ENCODE assay signal across 8 mouse cellular contexts in genomic region chr8:78508719-78509272, GRCm38 (mm10). TPM values are rescaled to one million over a fixed set of nuclear protein-coding genes. Genes with fewer than 3 reads are reported as not detected.
A peak's percentile ranks its signal among the peaks of the same experiment; 100 is the strongest.
DNase-seq lines count a peak whose midpoint lies in the region; ATAC-seq lines count a peak whose summit lies in the region.

Gene Rbmxl1 (minus strand): TSS chr8:78508898.

- H3K27me3 ChIP-seq in hindbrain, embryonic 13.5 days, result no peaks in the 10 kb centered on the region

- under 1% methylated on average over 67 of the region's 70 CpGs for WGBS in hindbrain, embryonic 13.5 days

- peaks cover 21% of the 10 kb centered on the region for H3K4me1 ChIP-seq in hindbrain, embryonic 13.5 days (replicated peaks)

- peak; percentile 95 for ATAC-seq in hindbrain, embryonic 13.5 days (ENCODE audit: low FRiP score)

- peaks cover 16% of the 10 kb centered on the region for H3K36me3 ChIP-seq in hindbrain, embryonic 13.5 days

- no peaks in the 10 kb centered on the region for H3K9me3 ChIP-seq in hindbrain, embryonic 13.5 days

- DNase-seq in Muller cell, postnatal 12 days (ENCODE audit: inconsistent ontology term), result peak; percentile 92
- peak; percentile 88 for DNase-seq in cerebellum, adult 9-11 months
- peak; percentile 78 to 91 for DNase-seq in frontal cortex, postnatal 10 days (ENCODE audit: low spot score in 2 of 2)
- peak; percentile 95 to 98 for DNase-seq in layer of hippocampus, postnatal 25 days (ENCODE audit: extremely low spot score in 1 of 2, low spot score in 1 of 2)
- DNase-seq in lung, postnatal 25 days (ENCODE audit: low spot score), result peak; percentile 90
- DNase-seq in retina, embryonic 14.5 days (ENCODE audit: low spot score), result peak; percentile 91
- peak; percentile 98 for DNase-seq in thymus, postnatal 4 days

- peak within 1 kb of the TSS; percentile 94 for H3K4me3 ChIP-seq in hindbrain, embryonic 13.5 days

- H3K9ac ChIP-seq in hindbrain, embryonic 13.5 days, result peak within 1 kb of the TSS; percentile 97

- H3K27ac ChIP-seq in hindbrain, embryonic 13.5 days, result peak within 1 kb of the TSS; percentile 99

- H3K4me2 ChIP-seq in hindbrain, embryonic 13.5 days, result peak within 1 kb of the TSS; percentile 79

RNA-seq across cellular contexts. Expression of gene Rbmxl1, which starts in this region (rescaled TPM):
- 226 and 230 TPM in 2 replicates for polyA plus RNA-seq in hindbrain, embryonic 13.5 days (2015; fragmentation: Nextera tagmentation; extraction: Ambion mirVana)
- 10 to 100 TPM; 51.9 to 61.9 TPM for total RNA-seq in layer of hippocampus, postnatal 25 days (2021)

Comparison
In these comparisons a context has a peak if more than half of its experiments do, and no peak if none do; other contexts are left out.
1. Peak in every context shown above with its lines: DNase-seq, ATAC-seq, H3K4me3 ChIP-seq and H3K27ac ChIP-seq.